Comparison of ENCODE assay signal across 8 mouse cellular contexts in the genomic region with DNA sequence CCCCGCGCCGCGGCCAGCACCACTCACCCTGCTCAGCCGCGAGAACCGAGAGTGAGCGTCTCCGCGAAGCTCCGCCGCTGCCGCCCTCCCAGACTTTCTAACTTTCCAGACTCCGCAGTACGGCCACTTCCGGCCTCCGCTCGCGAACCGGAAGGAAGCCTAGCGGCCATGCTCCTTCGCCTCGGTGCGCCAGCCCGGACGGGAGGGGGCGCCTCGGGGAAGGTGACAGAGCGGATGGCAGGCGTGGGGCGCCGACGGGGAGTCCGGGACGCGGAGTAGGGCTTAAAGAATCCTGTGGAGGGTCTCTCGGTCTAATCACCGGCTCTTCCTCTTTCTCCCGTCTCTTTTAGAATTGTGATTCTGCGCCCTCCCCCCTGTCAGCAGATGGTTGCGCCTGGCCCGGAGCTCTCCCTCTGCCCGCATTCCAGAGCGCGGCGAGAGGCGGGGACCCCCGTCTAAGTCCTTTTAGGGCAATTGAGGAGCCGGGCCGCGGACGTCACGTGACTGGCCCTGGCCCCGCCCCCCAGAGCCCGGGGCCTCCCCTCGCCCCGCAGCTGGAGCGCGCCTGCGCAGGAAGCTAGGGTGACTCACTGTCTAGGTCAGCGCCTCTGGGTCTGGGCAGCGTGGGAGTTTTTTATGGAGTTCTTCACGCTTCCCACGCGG. TPM values are rescaled to one million over a fixed set of nuclear protein-coding genes. Genes with fewer than 3 reads are reported as not detected.
A peak's percentile ranks its signal among the peaks of the same experiment; 100 is the strongest.
DNase-seq lines count a peak whose midpoint lies in the region; ATAC-seq and TF ChIP-seq lines count a peak whose summit lies in the region.

A gene (plus strand): TSS at position 553 of the 663 bp plus-strand sequence.

- peak; percentile 90 for TF ChIP-seq EP300 in heart, postnatal 0 days (IDR thresholded peaks at IDR 0.05; ENCODE audit: low read depth)

- peak within 1 kb of the TSS; percentile 61 for H3K4me2 ChIP-seq in forebrain, embryonic 12.5 days
- H3K4me2 ChIP-seq in heart, postnatal 0 days (ENCODE audit: low read depth, low read length), result peak within 1 kb of the TSS; percentile 60
- H3K4me2 ChIP-seq in liver, embryonic 16.5 days (ENCODE audit: low read depth, low read length), result peak within 1 kb of the TSS; percentile 74
- peak within 1 kb of the TSS; percentile 79 for H3K4me2 ChIP-seq in neural tube, embryonic 13.5 days

- peak; percentile 96 for ATAC-seq in forebrain, embryonic 12.5 days (ENCODE audit: low FRiP score)
- ATAC-seq in heart, postnatal 0 days (ENCODE audit: insufficient read depth, low read depth), result peak; percentile 91
- peak; percentile 90 for ATAC-seq in liver, embryonic 16.5 days (ENCODE audit: low read depth)
- ATAC-seq in neural tube, embryonic 13.5 days (ENCODE audit: low read depth), result peak; percentile 97

- H3K4me1 ChIP-seq in E14TG2a.4 (replicated peaks; ENCODE audit: low read depth, low read length), result peaks cover 55% of the 10 kb centered on the region
- H3K4me1 ChIP-seq in forebrain, embryonic 12.5 days, result peaks cover 20% of the 10 kb centered on the region
- peaks cover 32% of the 10 kb centered on the region; the same call in 1 of the 2 replicates for H3K4me1 ChIP-seq in heart, postnatal 0 days (ENCODE audit: control insufficient read depth, insufficient read depth)
- H3K4me1 ChIP-seq in liver, embryonic 16.5 days (ENCODE audit: control insufficient read depth, low read depth, low read length), result peaks cover 30% of the 10 kb centered on the region
- H3K4me1 ChIP-seq in neural tube, embryonic 13.5 days (replicated peaks), result peaks cover 28% of the 10 kb centered on the region
- H3K4me1 ChIP-seq in testis, adult 2 months (ENCODE audit: control insufficient read depth, insufficient read depth, low read length), result peaks cover 6% of the 10 kb centered on the region

- H3K4me3 ChIP-seq in E14TG2a.4 (replicated peaks; ENCODE audit: low read length), result peak within 1 kb of the TSS; percentile 96
- peak within 1 kb of the TSS; percentile 81 for H3K4me3 ChIP-seq in forebrain, embryonic 12.5 days (replicated peaks)
- peak within 1 kb of the TSS; percentile 96 for H3K4me3 ChIP-seq in heart, postnatal 0 days (ENCODE audit: low read depth, low read length)
- H3K4me3 ChIP-seq in liver, embryonic 16.5 days (ENCODE audit: low read depth, low read length), result peak within 1 kb of the TSS; percentile 90
- H3K4me3 ChIP-seq in neural tube, embryonic 13.5 days, result peak within 1 kb of the TSS; percentile 91
- H3K4me3 ChIP-seq in testis, adult 2 months (ENCODE audit: control insufficient read depth, low read depth, low read length), result peak within 1 kb of the TSS; percentile 87

- no peaks in the 10 kb centered on the region for H3K27me3 ChIP-seq in E14TG2a.4 (ENCODE audit: insufficient read depth, low read length)
- H3K27me3 ChIP-seq in forebrain, embryonic 12.5 days, result no peaks in the 10 kb centered on the region
- no peaks in the 10 kb centered on the region for H3K27me3 ChIP-seq in heart, postnatal 0 days (ENCODE audit: control insufficient read depth, insufficient read depth, low read length)
- H3K27me3 ChIP-seq in liver, embryonic 16.5 days (ENCODE audit: control insufficient read depth, insufficient read depth, low read depth, low read length), result no peaks in the 10 kb centered on the region
- no peaks in the 10 kb centered on the region for H3K27me3 ChIP-seq in neural tube, embryonic 13.5 days
- H3K27me3 ChIP-seq in testis, adult 2 months (ENCODE audit: control insufficient read depth, insufficient read depth, low read length), result no peaks in the 10 kb centered on the region

- TF ChIP-seq CTCF in E14TG2a.4 (conservative IDR thresholded peaks at IDR 0.05; ENCODE audit: low read length), result no peak
- peak; percentile 51 for TF ChIP-seq CTCF in heart, postnatal 0 days (IDR thresholded peaks at IDR 0.05; ENCODE audit: low read depth)
- peak; percentile 14; the same call in 1 of the 2 replicates for TF ChIP-seq CTCF in testis, adult 2 months (IDR thresholded peaks at IDR 0.05; ENCODE audit: control insufficient read depth, insufficient read depth, insufficient replicate concordance, low read depth, low read length)

- peak; percentile 97 for DNase-seq in c-Kit-positive CD71-positive TER-119-positive erythroid progenitor cells, embryonic 14.5 days (ENCODE audit: low spot score)
- peak; percentile 98 for DNase-seq in heart, postnatal 0 days (ENCODE audit: low spot score)
- peak; percentile 99 to 100 for DNase-seq in kidney, postnatal 4 days

- H3K9me3 ChIP-seq in E14TG2a.4 (ENCODE audit: low read length), result no peaks in the 10 kb centered on the region
- H3K9me3 ChIP-seq in forebrain, embryonic 12.5 days, result no peaks in the 10 kb centered on the region
- no peaks in the 10 kb centered on the region for H3K9me3 ChIP-seq in heart, postnatal 0 days (replicated peaks; ENCODE audit: control insufficient read depth, low read length)
- H3K9me3 ChIP-seq in liver, embryonic 16.5 days (replicated peaks; ENCODE audit: control insufficient read depth, low read length), result no peaks in the 10 kb centered on the region
- H3K9me3 ChIP-seq in neural tube, embryonic 13.5 days, result no peaks in the 10 kb centered on the region

- 0% methylated on average over 63 of the region's 65 CpGs for WGBS in forebrain, embryonic 12.5 days
- WGBS in heart, postnatal 0 days, result under 1% methylated on average over 60 of the region's 65 CpGs
- WGBS in liver, embryonic 16.5 days (ENCODE audit: insufficient replicate concordance), result under 1% methylated on average over 64 of the region's 65 CpGs
- whole genome bisulfite sequencing in neural tube, embryonic 13.5 days, result under 1% methylated on average over 65 of the region's 65 CpGs

- H3K27ac ChIP-seq in forebrain, embryonic 12.5 days, result peak within 1 kb of the TSS; percentile 96
- H3K27ac ChIP-seq in heart, postnatal 0 days (ENCODE audit: low read depth), result peak within 1 kb of the TSS; percentile 100
- peak within 1 kb of the TSS; percentile 95 for H3K27ac ChIP-seq in liver, embryonic 16.5 days (ENCODE audit: low read length)
- peak within 1 kb of the TSS; percentile 98 for H3K27ac ChIP-seq in neural tube, embryonic 13.5 days (replicated peaks)
- H3K27ac ChIP-seq in testis, adult 2 months (ENCODE audit: control insufficient read depth, insufficient read depth, low read depth, low read length), result peak within 1 kb of the TSS; percentile 94

- peak within 1 kb of the TSS; percentile 80 for H3K9ac ChIP-seq in forebrain, embryonic 12.5 days
- H3K9ac ChIP-seq in heart, postnatal 0 days (replicated peaks; ENCODE audit: low read depth, low read length), result peak within 1 kb of the TSS; percentile 100
- peak within 1 kb of the TSS; percentile 97 for H3K9ac ChIP-seq in liver, embryonic 16.5 days (ENCODE audit: low read depth, low read length)
- H3K9ac ChIP-seq in neural tube, embryonic 13.5 days, result peak within 1 kb of the TSS; percentile 80

- peak; percentile 76 for TF ChIP-seq POLR2A in testis, adult 2 months (IDR thresholded peaks at IDR 0.05; ENCODE audit: control insufficient read depth, low read depth, low read length)

- H3K36me3 ChIP-seq in E14TG2a.4 (ENCODE audit: insufficient read depth, low read length), result peaks cover 17% of the 10 kb centered on the region
- H3K36me3 ChIP-seq in forebrain, embryonic 12.5 days (replicated peaks), result no peaks in the 10 kb centered on the region
- H3K36me3 ChIP-seq in heart, postnatal 0 days (replicated peaks; ENCODE audit: control insufficient read depth, insufficient read depth, low read length), result no peaks in the 10 kb centered on the region
- H3K36me3 ChIP-seq in liver, embryonic 16.5 days (ENCODE audit: control insufficient read depth, insufficient read depth), result no peaks in the 10 kb centered on the region
- no peaks in the 10 kb centered on the region for H3K36me3 ChIP-seq in neural tube, embryonic 13.5 days
- no peaks in the 10 kb centered on the region for H3K36me3 ChIP-seq in testis, adult 2 months (ENCODE audit: control insufficient read depth, insufficient read depth, low read length)

RNA-seq across cellular contexts. Expression of the gene that starts here (rescaled TPM):
- polyA plus RNA-seq in forebrain, embryonic 12.5 days (2016; fragmentation: Nextera tagmentation; extraction: Ambion mirVana), result 1.7 and 2.0 TPM in 2 replicates
- total RNA-seq in heart, postnatal 0 days (2014; rRNA removed; ENCODE audit: low replicate concordance), result 392 and 459 TPM in 2 replicates
- polyA plus RNA-seq in heart, postnatal 0 days (2015; fragmentation: Nextera tagmentation; extraction: Ambion mirVana), result 214 and 238 TPM in 2 replicates
- 2.1 and 3.3 TPM in 2 replicates for polyA plus RNA-seq in liver, embryonic 16.5 days (2015; fragmentation: Nextera tagmentation; extraction: Ambion mirVana)
- 1.7 and 2.8 TPM in 2 replicates for polyA plus RNA-seq in neural tube, embryonic 13.5 days (2015; fragmentation: Nextera tagmentation; extraction: Ambion mirVana)
- polyA plus RNA-seq in testis, adult 2 months (2012; rRNA removed), result 2.1 and 3.4 TPM in 2 replicates

Comparison
In these comparisons a context has a peak if more than half of its experiments do, and no peak if none do; other contexts are left out.
1. Peak in every context shown above with its lines: DNase-seq, ATAC-seq, H3K4me3 ChIP-seq and H3K27ac ChIP-seq.
2. RNA of the gene that starts here (polyA plus RNA-seq): 214 to 238 TPM in heart, postnatal 0 days; 2.1 to 3.3 TPM in liver, embryonic 16.5 days, 2.1 to 3.4 TPM in testis, adult 2 months, 1.7 to 2.0 TPM in forebrain, embryonic 12.5 days and 1.7 to 2.8 TPM in neural tube, embryonic 13.5 days; every median in the first group is over 10 times any median in the second.